9 mouse cellular contexts compared by ENCODE assay signal in the genomic region with DNA sequence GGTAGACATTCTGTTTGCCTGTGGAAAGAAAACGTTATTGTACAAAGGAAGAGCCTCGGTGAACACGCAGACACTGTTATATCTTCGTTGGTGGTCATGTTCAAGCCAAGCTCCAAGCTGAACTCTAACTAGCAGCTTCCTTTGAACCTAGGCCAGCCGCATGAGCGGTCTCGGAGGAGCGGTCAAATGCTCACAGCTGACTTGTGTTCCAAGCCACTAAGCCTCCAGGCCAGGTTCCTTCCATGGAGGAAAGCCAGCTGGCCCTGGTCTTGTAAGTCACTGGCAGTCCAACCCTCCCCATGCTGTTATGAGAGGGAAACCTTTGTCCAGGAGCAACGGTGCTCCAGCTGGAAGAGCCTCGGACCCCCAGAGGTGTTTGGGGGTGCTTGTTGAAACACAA.
DNase-seq lines count a peak whose midpoint lies in the region; ATAC-seq and TF ChIP-seq lines count a peak whose summit lies in the region.
"Had no signal": no experiment of that assay in that cellular context is flagged by ENCODE, and none has a peak within 500 bp of the region (broad histone marks: within the 10 kb centered on the region; RNA-seq: fewer than 3 reads in every experiment).

No protein-coding gene starts in this region.

- 0 out of 2 replicates have a peak overlapping the region, but pooled peaks have one; percentile 5 for H3K9ac ChIP-seq in hindbrain, postnatal 0 days (replicated peaks; ENCODE audit: low read length)
- no peak overlapping the region for H3K9ac ChIP-seq in hindbrain, embryonic 14.5 days
- no peak overlapping the region for H3K9ac ChIP-seq in limb, embryonic 14.5 days (ENCODE audit: low read depth, low read length, severe bottlenecking)
- H3K9ac ChIP-seq: midbrain, embryonic 12.5 days had no signal

- peak; percentile 86 for DNase-seq in hindbrain, postnatal 0 days (ENCODE audit: low spot score)
- no peak for DNase-seq in hindbrain, embryonic 14.5 days (ENCODE audit: low spot score)
- DNase-seq in brain, adult 2 months (ENCODE audit: low read depth, low spot score) = peak; percentile 74
- peak; percentile 78 for DNase-seq in gastrocnemius, postnatal 25 days
- DNase-seq in limb, embryonic 14.5 days (ENCODE audit: low spot score) = peak; percentile 88
- no peak for DNase-seq in yolk sac, embryonic 10.5 days (ENCODE audit: low spot score)
- no peak for DNase-seq in retina, embryonic 14.5 days (ENCODE audit: low spot score)
- no peak for DNase-seq in layer of hippocampus, postnatal 25 days (ENCODE audit: extremely low spot score in 1 of 2, low spot score in 1 of 2)

- WGBS in hindbrain, postnatal 0 days = 47% methylated on average over 10 of the region's 10 CpGs
- 66% methylated on average over 10 of the region's 10 CpGs for WGBS in hindbrain, embryonic 14.5 days
- WGBS in limb, embryonic 14.5 days = 57% methylated on average over 10 of the region's 10 CpGs

- TF ChIP-seq POLR2A in limb, embryonic 14.5 days (IDR thresholded peaks at IDR 0.05; ENCODE audit: borderline replicate concordance, extremely low read depth, insufficient read depth, insufficient read length) = no peak

- peak; percentile 79 for ATAC-seq in hindbrain, postnatal 0 days
- no peak for ATAC-seq in hindbrain, embryonic 14.5 days (ENCODE audit: low FRiP score)
- ATAC-seq in limb, embryonic 14.5 days (ENCODE audit: low FRiP score, low read depth) = peak; percentile 70

- peak overlapping the region; percentile 45; the same call in 1 of the 2 replicates for H3K27ac ChIP-seq in hindbrain, postnatal 0 days
- H3K27ac ChIP-seq in hindbrain, embryonic 14.5 days = no peak overlapping the region
- no peak overlapping the region for H3K27ac ChIP-seq in limb, embryonic 14.5 days (replicated peaks; ENCODE audit: low read depth, low read length)
- H3K27ac ChIP-seq: midbrain, embryonic 12.5 days had no signal

- H3K4me3 ChIP-seq in hindbrain, postnatal 0 days (ENCODE audit: low read length) = no peak overlapping the region
- H3K4me3 ChIP-seq in hindbrain, embryonic 14.5 days (replicated peaks; ENCODE audit: low read length) = no peak overlapping the region
- H3K4me3 ChIP-seq in limb, embryonic 14.5 days (replicated peaks; ENCODE audit: low read length) = no peak overlapping the region
- H3K4me3 ChIP-seq: midbrain, embryonic 12.5 days had no signal

- H3K9me3 ChIP-seq in hindbrain, postnatal 0 days (ENCODE audit: low read length) = no peaks in the 10 kb centered on the region
- H3K9me3 ChIP-seq in hindbrain, embryonic 14.5 days (ENCODE audit: control insufficient read depth, low read length) = no peaks in the 10 kb centered on the region
- H3K9me3 ChIP-seq in limb, embryonic 14.5 days (ENCODE audit: control insufficient read depth, low read length) = no peaks in the 10 kb centered on the region
- H3K9me3 ChIP-seq: midbrain, embryonic 12.5 days had no signal

- H3K36me3 ChIP-seq in hindbrain, postnatal 0 days (ENCODE audit: insufficient read depth, low read length) = no peaks in the 10 kb centered on the region
- H3K36me3 ChIP-seq in hindbrain, embryonic 14.5 days (replicated peaks; ENCODE audit: control insufficient read depth, insufficient read depth) = no peaks in the 10 kb centered on the region
- no peaks in the 10 kb centered on the region for H3K36me3 ChIP-seq in limb, embryonic 14.5 days (ENCODE audit: control insufficient read depth, insufficient read depth, low read length)
- H3K36me3 ChIP-seq: midbrain, embryonic 12.5 days had no signal

- no peak for TF ChIP-seq CTCF in hindbrain, postnatal 0 days (IDR thresholded peaks at IDR 0.05; ENCODE audit: low read depth)

- H3K27me3 ChIP-seq in hindbrain, postnatal 0 days (ENCODE audit: insufficient read depth, low read length) = no peaks in the 10 kb centered on the region
- H3K27me3 ChIP-seq in hindbrain, embryonic 14.5 days (ENCODE audit: control insufficient read depth, insufficient read depth, low read length) = no peaks in the 10 kb centered on the region
- H3K27me3 ChIP-seq in limb, embryonic 14.5 days (ENCODE audit: control insufficient read depth, insufficient read depth, low read length) = 0 out of 2 replicates have a peak, but pooled peaks cover 6% of the 10 kb centered on the region

- peak overlapping the region; percentile 3; the same call in 1 of the 2 replicates for H3K4me2 ChIP-seq in hindbrain, postnatal 0 days (ENCODE audit: low read depth, low read length)
- no peak overlapping the region for H3K4me2 ChIP-seq in hindbrain, embryonic 14.5 days (replicated peaks)
- H3K4me2 ChIP-seq in limb, embryonic 14.5 days (replicated peaks; ENCODE audit: low read depth, low read length, severe bottlenecking) = peak overlapping the region; percentile 2; the same call in 1 of the 2 replicates
- H3K4me2 ChIP-seq: midbrain, embryonic 12.5 days had no signal

- H3K4me1 ChIP-seq in hindbrain, postnatal 0 days (ENCODE audit: insufficient read depth, low read length) = peaks cover 11% of the 10 kb centered on the region; the same call in 1 of the 2 replicates
- H3K4me1 ChIP-seq in hindbrain, embryonic 14.5 days (replicated peaks; ENCODE audit: control insufficient read depth, insufficient read depth, low read length) = no peaks in the 10 kb centered on the region
- peaks cover 12% of the 10 kb centered on the region for H3K4me1 ChIP-seq in limb, embryonic 14.5 days (ENCODE audit: control insufficient read depth, insufficient read depth, low read length)
- H3K4me1 ChIP-seq: midbrain, embryonic 12.5 days had no signal

Comparison
In these comparisons a context has a peak if more than half of its experiments do, and no peak if none do; other contexts are left out.
1. DNase-seq: peak in hindbrain, postnatal 0 days (single experiment), brain, adult 2 months (single experiment), gastrocnemius, postnatal 25 days (single experiment) and limb, embryonic 14.5 days (single experiment); none in hindbrain, embryonic 14.5 days (single experiment), yolk sac, embryonic 10.5 days (single experiment), retina, embryonic 14.5 days (single experiment) and layer of hippocampus, postnatal 25 days (0 of 2).